Mouse (Mus musculus) neutrophil, adult 5-6 weeks (primary cell): ENCODE measurements around the gene Ift80. TPM values are rescaled to one million over a fixed set of nuclear protein-coding genes. Genes with fewer than 3 reads are reported as not detected.

ENCODE experiments used
- ATAC-seq: fragments of 151-379, 151-347 bp; 2 replicates; pipeline ENCODE4 v1.8.0; 2017; ENCODE audit warnings: mild to moderate bottlenecking, moderate TSS enrichment; ENCODE audit not compliant: insufficient number of reproducible peaks, poor library complexity, low FRiP score, severe bottlenecking; ENCODE audit errors: extremely low read depth
- total RNA-seq: library from RNA; stranded (forward); fragments of 200-1000 nt; gene quantifications from 2 replicates; pipeline ENCODE4 v1.2.3, GENCODE M21; 2017

Ift80 gene
- total RNA-seq, 1 experiment from 2014 or later = 29.7 TPM

DNA sequence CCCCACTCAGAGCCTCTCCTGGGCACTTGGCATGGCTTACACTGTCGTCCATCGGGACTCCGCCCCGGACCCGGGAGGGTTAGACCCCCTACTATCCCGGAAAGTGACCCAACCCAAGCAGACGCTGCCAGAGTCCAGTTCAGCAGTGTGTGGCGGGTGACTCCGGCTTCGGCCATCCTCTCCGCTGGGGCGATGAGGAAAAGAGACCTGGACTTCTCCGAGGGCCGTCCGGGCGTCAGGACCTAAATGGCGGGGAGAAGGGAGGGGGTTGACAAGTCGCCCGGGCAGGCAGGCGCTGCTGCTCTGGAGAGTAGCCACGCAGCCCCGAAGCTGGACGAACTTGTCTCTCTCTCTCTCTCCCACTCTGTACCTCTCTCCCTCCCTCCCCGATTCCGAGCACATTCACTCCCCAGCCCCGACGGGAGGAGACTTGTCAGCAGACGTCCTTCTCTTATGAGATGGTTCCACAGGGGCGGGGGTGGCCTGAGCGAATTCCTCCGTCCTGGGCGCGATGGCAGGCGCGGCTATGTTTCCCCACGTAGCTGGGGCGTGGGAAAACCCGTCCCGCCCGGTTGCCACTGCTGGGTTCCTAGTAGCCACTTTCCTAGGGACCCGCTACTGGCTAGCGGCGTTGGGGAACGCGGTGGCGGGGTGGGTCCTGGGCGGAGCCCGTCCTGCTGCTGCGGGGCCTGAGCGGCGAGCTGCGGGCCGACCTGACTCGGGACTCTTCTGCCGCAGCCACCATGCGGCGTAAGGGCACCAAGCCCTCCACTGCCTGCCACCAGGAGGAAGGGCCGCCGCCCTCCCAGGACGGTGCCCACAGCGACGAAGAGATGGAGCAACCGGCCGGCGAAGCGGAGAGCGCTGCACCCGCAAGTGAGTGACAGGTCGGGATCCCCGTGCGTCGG is 1.2 kb upstream of the Ift80 start:
- ATAC-seq = peak; percentile 55

DNA sequence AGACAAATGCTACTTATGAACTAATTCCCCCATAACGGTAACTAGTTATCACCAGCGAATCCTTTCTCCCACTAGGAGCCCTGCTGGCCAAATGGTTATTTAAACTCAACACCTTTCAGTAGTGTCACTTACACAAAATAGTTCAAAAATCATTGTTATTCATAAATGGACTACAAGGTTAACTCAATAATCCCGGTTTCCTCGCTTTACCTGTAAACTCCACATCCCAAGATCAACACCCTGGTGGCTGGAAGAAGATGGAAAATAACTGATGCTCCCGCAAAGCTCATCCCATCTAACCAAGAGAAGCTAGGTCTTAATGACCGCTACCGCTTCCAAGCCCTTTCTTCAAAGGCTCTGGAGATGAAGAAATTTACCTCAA is 324 bp downstream of the Ift80 start:
- ATAC-seq = no peak

GRCm38 (mm10) chr3:69002781-69003180 is 1.6 kb downstream of the Ift80 start:
- no peak for ATAC-seq

GRCm38 (mm10) chr3:68986550-68986949 is 17.8 kb downstream of the Ift80 start:
- ATAC-seq = no peak

DNA sequence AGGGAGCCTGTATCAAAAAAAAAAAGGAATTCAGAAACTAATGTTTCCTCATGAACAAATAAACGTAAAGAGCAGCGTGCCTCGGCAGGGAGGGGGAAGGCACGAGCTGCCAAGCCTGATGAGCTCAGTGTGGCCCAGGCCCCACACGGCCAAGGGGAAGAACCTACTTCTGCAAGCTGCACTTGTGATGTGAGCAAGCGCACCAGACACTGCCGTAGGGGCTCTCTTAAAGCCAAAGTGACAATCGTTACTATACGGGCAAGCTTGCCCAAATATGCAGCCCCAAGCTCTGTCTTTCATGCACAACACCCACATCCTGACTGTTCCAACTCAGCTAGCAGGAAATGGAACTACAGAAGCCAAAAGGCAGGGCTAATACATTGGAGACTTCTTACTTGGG is 23.5 kb downstream of the Ift80 start:
- peak; percentile 84; the same call in 1 of the 2 replicates for ATAC-seq

- ATAC-seq = no peak
Observed at GRCm38 (mm10) chr3:68979187-68979586, 25.2 kb downstream of the Ift80 start.

DNA sequence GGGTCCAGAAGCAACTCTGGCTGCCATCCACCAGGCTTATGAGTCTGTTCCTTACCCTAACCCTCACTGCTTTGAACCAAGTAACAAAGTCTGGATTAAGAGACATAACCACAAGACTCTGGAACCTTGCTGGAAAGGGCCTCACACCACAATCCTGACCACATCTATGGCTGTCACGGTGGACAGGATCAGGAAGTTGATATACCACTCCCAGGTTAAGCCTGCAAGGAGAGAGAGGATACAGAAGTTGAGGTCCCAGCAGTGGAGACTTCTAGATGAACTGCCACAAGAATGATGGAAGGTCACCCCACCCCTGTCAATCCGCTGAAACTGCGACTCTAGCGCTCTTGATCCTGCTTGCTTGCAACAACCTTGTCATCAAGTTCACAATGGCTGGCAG is 26.7 kb downstream of the Ift80 start:
- ATAC-seq = no peak

GRCm38 (mm10) chr3:68975533-68976490 is 28.6 kb downstream of the Ift80 start:
- no peak for ATAC-seq

DNA sequence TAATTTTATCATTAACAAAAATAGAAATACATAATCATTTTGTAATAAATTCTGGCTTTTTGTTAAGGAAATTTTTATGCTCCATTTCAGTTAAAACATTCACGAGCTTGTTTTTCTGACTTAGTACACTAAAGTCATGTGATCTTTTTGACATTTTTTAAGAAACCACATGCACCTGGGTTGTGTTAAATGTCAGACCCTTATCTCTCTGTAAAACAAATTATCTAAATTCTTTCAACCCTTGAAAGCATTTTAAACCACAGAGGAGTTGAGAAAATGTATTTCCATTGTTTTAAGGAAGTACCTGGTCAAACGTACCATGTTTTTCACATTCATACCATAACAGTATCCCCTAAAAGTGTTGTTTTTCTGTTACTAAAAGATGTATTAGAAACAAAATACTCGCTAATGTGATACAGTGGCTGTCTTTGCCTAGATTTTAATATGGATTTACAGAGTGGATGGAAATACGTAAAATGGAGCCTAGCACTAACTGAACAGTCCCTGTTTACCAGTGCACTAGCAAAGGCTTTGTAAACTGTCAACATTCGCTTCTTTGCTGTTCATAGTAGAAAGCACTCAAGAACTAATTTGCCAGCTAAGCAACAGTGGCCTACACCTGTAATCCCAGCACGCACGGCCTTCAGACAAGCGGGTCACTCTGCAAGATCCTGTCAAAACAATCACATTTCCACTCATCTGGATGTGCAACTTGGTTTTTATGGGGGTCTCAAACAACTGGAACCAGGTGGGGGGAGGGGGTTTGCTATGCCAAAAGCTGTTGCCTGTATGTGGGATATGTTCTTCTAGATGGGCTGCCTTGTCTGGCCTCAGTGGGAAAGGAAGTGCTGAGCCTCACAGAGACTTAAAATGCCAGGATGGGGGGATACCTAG is 29.5 kb downstream of the Ift80 start:
- ATAC-seq = no peak

GRCm38 (mm10) chr3:68973574-68973973 is 30.8 kb downstream of the Ift80 start:
- ATAC-seq = no peak

GRCm38 (mm10) chr3:68969091-68969590 is 35.2 kb downstream of the Ift80 start:
- ATAC-seq = no peak

GRCm38 (mm10) chr3:68967404-68967803 is 37.0 kb downstream of the Ift80 start:
- ATAC-seq = no peak

- ATAC-seq = no peak
Observed at GRCm38 (mm10) chr3:68966527-68967285, 37.7 kb downstream of the Ift80 start.

GRCm38 (mm10) chr3:68964682-68965081 is 39.7 kb downstream of the Ift80 start:
- ATAC-seq = 0 out of 2 replicates have a peak, but pooled peaks have one; percentile 46

DNA sequence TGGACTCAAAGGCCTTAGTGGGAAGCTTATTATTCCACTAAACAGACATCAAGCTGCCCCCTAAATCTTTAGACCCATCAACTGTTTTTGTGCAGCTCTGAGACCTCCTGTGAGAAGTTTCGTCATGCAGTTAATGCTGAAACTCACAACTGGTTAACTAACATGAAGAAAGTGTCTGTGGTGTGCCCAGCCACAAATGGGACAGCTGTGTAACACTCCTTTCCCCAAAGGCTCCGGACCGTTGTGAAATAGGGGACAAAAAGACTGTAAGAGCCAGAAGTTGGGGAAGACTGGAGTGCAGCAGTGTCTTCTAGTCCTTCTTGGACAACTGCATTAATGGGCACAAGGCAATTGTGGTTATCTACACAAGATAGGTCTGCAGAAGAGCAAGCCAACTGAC is 47.0 kb downstream of the Ift80 start:
- no peak for ATAC-seq

DNA sequence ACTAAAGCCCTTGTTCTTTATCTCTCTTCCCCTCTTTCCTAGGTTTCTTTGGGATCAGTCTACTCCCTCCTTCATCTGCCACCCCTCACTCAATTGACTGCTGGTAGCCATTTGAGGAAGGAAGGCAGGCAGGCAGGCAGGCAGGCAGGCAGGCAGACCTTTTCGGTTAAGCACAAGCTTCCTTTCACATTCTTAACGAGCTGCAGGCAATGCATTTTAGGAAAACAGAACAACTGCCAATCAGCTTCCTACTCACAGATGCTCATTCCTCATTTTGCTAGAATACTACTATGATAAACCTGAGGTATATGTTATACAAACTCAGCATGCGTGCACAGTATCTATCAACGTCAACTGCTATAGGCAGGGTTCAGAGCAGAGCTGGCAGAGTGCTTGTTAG is 47.9 kb downstream of the Ift80 start:
- no peak for ATAC-seq

DNA sequence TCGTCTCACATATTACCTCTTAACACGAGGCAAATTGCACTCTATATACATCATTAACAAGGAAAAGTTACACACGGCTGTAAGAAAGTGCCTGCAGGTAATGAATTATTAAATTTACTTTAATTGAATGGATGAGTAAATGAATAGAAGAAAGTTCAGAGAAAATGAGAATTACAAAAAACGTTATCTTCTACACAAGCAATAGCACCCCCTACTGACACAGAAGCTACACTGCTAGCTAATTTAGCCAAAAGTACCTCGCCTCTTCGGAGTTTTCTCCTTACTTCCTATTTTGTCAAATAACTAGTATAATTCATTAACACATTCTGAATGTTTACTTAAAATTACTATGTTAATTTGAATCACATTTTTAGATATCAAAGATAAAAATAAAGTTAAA is 49.9 kb downstream of the Ift80 start:
- ATAC-seq = 0 out of 2 replicates have a peak, but pooled peaks have one; percentile 33

- no peak for ATAC-seq
Observed at GRCm38 (mm10) chr3:68952707-68953106, 51.7 kb downstream of the Ift80 start.
